Mouse (Mus musculus) thymus, adult 2 months (tissue): ENCODE data around the gene Ankra2.

Experiments
- CTCF ChIP-seq: fragments of 200-500 bp; IDR thresholded peaks from 2 replicates; pipeline ENCODE4 v1.5.1; 2012; ENCODE audit warnings: mild to moderate bottlenecking, control low read depth, low read length, moderate library complexity, borderline replicate concordance; ENCODE audit not compliant: control insufficient read depth, poor library complexity, insufficient read depth; ENCODE audit errors: extremely low read depth
- POLR2A ChIP-seq: fragments of 200-500 bp; IDR thresholded peaks from 2 replicates; pipeline ENCODE4 v1.6.1; 2012; ENCODE audit warnings: mild to moderate bottlenecking, low read length, control low read depth, moderate library complexity; ENCODE audit not compliant: control insufficient read depth, poor library complexity, insufficient read depth; ENCODE audit errors: extremely low read depth

DNA sequence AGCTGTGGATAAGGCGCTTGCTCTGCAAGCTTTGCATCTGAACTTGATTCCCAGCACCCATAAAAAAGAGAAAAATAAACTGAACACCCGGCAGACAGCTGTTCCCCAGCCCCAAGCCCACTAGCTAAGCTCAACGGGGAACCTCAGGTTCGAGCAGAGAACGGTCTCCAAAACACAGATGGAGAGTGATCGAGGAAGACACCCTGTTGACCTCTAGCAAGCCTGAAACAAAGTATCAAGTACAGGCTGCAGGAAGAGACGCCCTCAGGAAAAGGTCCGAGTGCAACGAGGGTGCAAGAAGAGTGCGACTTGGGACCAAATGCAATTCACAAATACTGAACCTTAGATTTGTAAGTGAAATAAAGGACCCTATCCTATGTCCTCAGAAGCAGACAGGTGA, 13.3 kb upstream of the Ankra2 start:
- TF ChIP-seq CTCF, result no peak
- TF ChIP-seq POLR2A, result no peak
